Mouse (Mus musculus): ENCODE measurements at regions not wholly inside any gene's neighbourhood (a gene's known extent, or its start where the extent isn't known, plus 50 kb on each side); places are given as distances from the start of the nearest gene placed in this dataset.

DNA sequence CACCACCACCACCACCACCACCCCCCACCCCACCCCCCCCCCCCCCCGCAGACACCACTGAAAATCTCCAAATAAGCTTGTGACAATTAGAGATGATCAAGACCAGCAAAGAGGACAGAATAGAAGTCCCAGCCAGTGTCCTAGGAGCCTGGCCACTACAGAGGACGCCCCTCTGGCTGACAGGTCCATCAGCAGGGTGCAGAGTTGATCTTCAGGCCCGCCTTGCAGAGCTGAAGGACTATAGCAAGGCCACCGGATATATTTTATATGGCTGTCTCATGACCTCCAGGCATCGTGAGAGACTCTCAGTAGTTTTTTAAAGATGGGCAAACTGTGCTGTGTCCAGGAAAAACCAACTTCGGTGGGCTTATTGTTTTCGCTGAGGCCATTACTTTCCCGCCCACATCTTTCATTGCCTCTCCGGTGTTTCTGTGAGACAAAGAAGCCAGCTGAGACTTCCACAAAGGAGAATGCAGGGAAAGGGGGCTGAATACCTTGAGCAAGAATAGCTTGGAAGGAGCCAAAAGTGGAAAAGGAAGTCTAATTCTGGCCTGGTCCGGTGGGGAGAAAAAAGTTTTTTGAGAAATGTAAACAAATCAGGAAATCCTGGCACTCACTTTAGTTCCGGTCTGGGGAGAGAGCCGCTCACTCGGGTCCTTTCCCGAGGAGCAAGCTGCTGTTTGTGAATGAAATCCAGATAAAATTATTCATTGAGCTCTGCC, 69.7 kb upstream of the Prep start:
- 6% methylated on average over 14 of the region's 14 CpGs for WGBS
- DNase-seq (peak; percentile 72), ATAC-seq (ENCODE audit: low FRiP score, low TSS enrichment) (peak; percentile 44; the same call in 1 of the 2 replicates)
- peak overlapping the region; percentile 1; the same call in 1 of the 2 replicates for H3K4me3 ChIP-seq (replicated peaks; ENCODE audit: low read depth, low read length)
- H3K27ac ChIP-seq (replicated peaks; ENCODE audit: low read depth, low read length): peak overlapping the region; percentile 37; the same call in 1 of the 2 replicates
- no peaks in the 10 kb centered on the region for H3K27me3 ChIP-seq (ENCODE audit: control insufficient read depth, insufficient read depth, low read length)
- no peaks in the 10 kb centered on the region for H3K36me3 ChIP-seq (ENCODE audit: control insufficient read depth, insufficient read depth, low read length)
- H3K9ac ChIP-seq (replicated peaks; ENCODE audit: low read length): peak overlapping the region; percentile 0; the same call in 1 of the 2 replicates
- H3K4me2 ChIP-seq (ENCODE audit: low read length): peak overlapping the region; percentile 45
- peaks cover 26% of the 10 kb centered on the region for H3K4me1 ChIP-seq (ENCODE audit: control insufficient read depth, insufficient read depth, low read length)
- H3K9me3 ChIP-seq (ENCODE audit: control insufficient read depth, low read length): no peaks in the 10 kb centered on the region

DNA sequence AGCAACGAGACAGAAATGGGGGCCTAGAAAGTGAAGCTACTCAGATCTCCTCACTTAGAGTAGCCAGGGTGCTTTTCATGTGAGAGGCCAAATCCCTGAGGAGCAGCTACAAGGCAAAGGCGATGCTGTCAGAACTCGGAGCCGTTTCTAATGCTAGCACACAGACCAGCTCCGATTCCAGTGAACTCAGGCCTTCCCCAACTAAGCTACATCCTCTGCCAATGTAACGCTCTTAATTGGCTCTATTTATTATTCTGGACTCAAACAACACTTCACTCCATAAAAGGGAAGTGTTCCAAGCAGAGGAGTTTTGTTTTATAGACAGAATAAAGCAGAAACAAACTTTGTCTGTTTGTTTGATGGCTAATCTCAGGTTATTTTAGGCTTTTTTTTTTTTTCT, 71.2 kb upstream of the Prep start:
- peaks cover 26% of the 10 kb centered on the region for H3K4me1 ChIP-seq (ENCODE audit: control insufficient read depth, insufficient read depth, low read length)
- H3K4me2 ChIP-seq (ENCODE audit: low read length): no peak overlapping the region
- no peaks in the 10 kb centered on the region for H3K36me3 ChIP-seq (ENCODE audit: control insufficient read depth, insufficient read depth, low read length)
- H3K9ac ChIP-seq (replicated peaks; ENCODE audit: low read length): no peak overlapping the region
- H3K27me3 ChIP-seq (ENCODE audit: control insufficient read depth, insufficient read depth, low read length): no peaks in the 10 kb centered on the region
- no peak for DNase-seq
- WGBS: 40% methylated on average over 6 of the region's 6 CpGs
- H3K27ac ChIP-seq (replicated peaks; ENCODE audit: low read depth, low read length): no peak overlapping the region
- no peak for ATAC-seq (ENCODE audit: low FRiP score, low TSS enrichment)
- no peak overlapping the region for H3K4me3 ChIP-seq (replicated peaks; ENCODE audit: low read depth, low read length)
- H3K9me3 ChIP-seq (ENCODE audit: control insufficient read depth, low read length): no peaks in the 10 kb centered on the region

DNA sequence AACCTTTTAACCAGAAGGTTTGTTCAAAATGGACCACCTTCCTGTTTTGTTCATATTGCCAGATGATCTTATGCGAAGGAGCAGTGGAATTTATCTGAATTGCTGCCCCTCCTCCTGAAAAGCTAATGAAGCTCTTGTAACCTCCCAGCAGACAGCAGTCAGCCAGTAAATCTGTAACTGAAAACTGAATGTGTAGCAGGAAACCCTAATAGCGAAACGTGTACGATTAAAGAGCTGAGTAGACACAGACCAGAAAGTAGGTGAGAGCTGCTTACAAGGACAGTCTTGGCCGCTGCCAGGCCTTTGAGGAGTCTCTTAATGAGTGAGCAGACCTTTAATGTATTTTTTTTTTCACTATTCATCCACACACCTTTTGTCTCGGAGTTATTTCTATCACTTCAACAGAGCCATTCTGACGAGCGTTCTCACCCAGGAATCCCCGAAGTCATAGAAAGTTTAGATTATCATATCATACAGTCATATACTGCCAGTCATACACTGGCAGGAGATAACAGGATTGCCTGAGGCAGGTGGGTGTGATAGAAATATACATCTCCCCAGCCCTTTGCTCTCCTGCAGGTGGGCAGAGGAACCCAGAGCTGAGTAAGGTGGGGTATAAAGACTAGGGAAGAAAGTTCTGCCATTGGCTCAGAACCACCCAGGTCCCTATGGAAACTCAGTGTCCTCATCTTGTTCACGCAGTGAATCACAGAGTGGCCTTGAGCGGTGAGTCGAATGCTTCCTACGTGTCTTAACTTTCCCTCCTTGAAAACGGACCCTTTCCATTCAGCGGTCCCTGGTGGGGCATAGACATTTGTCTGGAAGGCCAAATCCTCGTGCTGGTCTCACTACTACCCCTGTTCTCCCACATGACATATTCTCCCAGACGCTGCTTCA, 72.4 kb upstream of the Prep start:
- no peak overlapping the region for H3K9ac ChIP-seq (replicated peaks; ENCODE audit: low read length)
- peaks cover 18% of the 10 kb centered on the region; the same call in 1 of the 2 replicates for H3K4me1 ChIP-seq (ENCODE audit: control insufficient read depth, insufficient read depth, low read length)
- H3K27ac ChIP-seq (replicated peaks; ENCODE audit: low read depth, low read length): no peak overlapping the region
- no peaks in the 10 kb centered on the region for H3K36me3 ChIP-seq (ENCODE audit: control insufficient read depth, insufficient read depth, low read length)
- H3K4me2 ChIP-seq (ENCODE audit: low read length): no peak overlapping the region
- H3K27me3 ChIP-seq (ENCODE audit: control insufficient read depth, insufficient read depth, low read length): no peaks in the 10 kb centered on the region
- ATAC-seq (ENCODE audit: low FRiP score, low TSS enrichment): no peak
- no peak for DNase-seq
- H3K9me3 ChIP-seq (ENCODE audit: control insufficient read depth, low read length): no peaks in the 10 kb centered on the region
- no peak overlapping the region for H3K4me3 ChIP-seq (replicated peaks; ENCODE audit: low read depth, low read length)
- WGBS: 53% methylated on average over 17 of the region's 17 CpGs

DNA sequence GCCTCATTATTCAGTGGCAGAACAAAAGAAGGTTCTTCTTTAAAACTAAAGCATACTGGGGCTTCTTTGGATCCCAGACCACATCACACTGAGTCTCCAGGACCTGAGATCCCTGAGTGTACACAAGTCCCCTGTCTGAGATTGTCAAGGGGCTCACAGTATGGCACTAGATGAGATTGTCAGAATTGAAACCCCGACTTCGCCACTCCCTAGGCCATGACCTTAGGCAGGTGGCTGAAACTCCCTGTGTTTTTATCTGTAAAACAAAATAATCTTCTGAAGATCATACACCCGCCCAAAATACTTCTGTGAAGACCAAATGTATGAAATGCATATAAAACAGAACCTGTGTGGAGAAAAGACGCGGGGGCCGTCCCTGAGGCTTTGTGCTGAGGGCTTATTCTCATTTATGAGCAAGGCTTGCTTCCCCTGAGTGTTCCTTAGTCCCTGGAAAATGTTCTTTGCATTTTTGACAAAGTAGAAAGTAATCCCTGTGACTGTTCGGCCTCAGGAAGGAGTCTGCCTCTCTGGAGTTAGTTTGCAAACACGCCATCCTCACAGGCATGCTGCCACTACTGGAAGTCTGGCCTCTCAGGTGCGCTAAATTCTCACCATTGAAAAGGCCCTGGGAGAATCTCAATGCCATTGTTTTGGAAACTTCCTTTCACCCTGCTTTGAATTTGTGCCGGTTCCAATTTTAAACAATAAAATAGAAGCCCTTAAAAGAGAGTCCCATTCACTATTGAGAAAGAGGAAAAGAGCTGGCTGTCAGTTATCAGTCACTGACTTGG, 73.3 kb upstream of the Prep start:
- H3K36me3 ChIP-seq (ENCODE audit: control insufficient read depth, insufficient read depth, low read length): no peaks in the 10 kb centered on the region
- no peaks in the 10 kb centered on the region for H3K9me3 ChIP-seq (ENCODE audit: control insufficient read depth, low read length)
- H3K27me3 ChIP-seq (ENCODE audit: control insufficient read depth, insufficient read depth, low read length): no peaks in the 10 kb centered on the region
- H3K9ac ChIP-seq (replicated peaks; ENCODE audit: low read length): no peak overlapping the region
- H3K27ac ChIP-seq (replicated peaks; ENCODE audit: low read depth, low read length): no peak overlapping the region
- DNase-seq (no peak), ATAC-seq (ENCODE audit: low FRiP score, low TSS enrichment) (no peak)
- H3K4me1 ChIP-seq (ENCODE audit: control insufficient read depth, insufficient read depth, low read length): peaks cover 18% of the 10 kb centered on the region; the same call in 1 of the 2 replicates
- 21% methylated on average over 10 of the region's 10 CpGs for WGBS
- no peak overlapping the region for H3K4me2 ChIP-seq (ENCODE audit: low read length)
- no peak overlapping the region for H3K4me3 ChIP-seq (replicated peaks; ENCODE audit: low read depth, low read length)

DNA sequence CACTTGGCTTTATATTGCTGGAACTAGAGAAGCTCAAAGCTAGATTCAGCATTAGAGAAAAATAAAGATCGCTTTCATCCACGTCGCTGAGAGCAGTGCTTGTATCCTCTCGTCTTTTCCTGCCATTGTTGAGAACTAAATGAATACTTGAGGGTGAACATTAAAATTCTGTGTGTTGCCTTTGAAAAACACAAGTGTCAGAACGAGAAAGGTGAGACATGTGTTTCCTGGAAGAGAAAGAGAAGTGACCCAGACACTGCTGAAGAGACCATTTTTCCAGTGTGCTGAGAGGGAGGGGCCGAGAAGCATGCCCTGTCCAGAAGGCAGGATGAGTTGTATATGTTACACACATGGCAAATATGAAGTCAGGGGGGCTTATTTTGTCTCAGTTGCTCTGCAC, 77.5 kb upstream of the Prep start:
- Histone ChIP-seq H3K27me3 (ENCODE audit: control insufficient read depth, insufficient read depth, low read length) (no peaks in the 10 kb centered on the region), H3K4me1 (ENCODE audit: control insufficient read depth, insufficient read depth, low read length) (0 out of 2 replicates have a peak, but pooled peaks cover 7% of the 10 kb centered on the region), H3K4me2 (ENCODE audit: low read length) (no peak overlapping the region), H3K36me3 (ENCODE audit: control insufficient read depth, insufficient read depth, low read length) (no peaks in the 10 kb centered on the region), H3K9ac (replicated peaks; ENCODE audit: low read length) (no peak overlapping the region), H3K9me3 (ENCODE audit: control insufficient read depth, low read length) (no peaks in the 10 kb centered on the region), H3K4me3 (replicated peaks; ENCODE audit: low read depth, low read length) (no peak overlapping the region), H3K27ac (replicated peaks; ENCODE audit: low read depth, low read length) (no peak overlapping the region)
- ATAC-seq (ENCODE audit: low FRiP score, low TSS enrichment) (no peak), DNase-seq (no peak)
- 78% methylated on average over 6 of the region's 6 CpGs for WGBS

DNA sequence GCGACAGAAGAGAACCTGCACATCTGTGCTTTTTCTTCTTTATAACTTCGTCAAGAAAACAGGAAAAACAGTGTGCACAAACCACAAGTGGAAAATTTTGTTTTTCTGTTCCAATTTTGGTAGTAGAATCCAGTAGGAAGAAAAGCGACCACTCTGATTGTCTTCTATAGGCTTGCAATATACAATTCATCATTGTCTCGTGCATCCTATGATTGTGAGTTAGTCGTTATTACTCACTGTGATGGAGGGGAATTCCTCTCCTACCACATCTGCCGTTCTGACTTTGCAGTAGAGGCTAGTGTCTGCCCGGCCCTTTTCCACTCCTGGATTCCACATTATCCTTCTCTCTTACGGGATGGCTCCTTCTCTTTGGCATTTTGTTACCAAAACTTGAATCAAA, 78.2 kb upstream of the Prep start:
- 0 out of 2 replicates have a peak, but pooled peaks cover 3% of the 10 kb centered on the region for H3K4me1 ChIP-seq (ENCODE audit: control insufficient read depth, insufficient read depth, low read length)
- no peak overlapping the region for H3K9ac ChIP-seq (replicated peaks; ENCODE audit: low read length)
- H3K27ac ChIP-seq (replicated peaks; ENCODE audit: low read depth, low read length): no peak overlapping the region
- no peak overlapping the region for H3K4me3 ChIP-seq (replicated peaks; ENCODE audit: low read depth, low read length)
- ATAC-seq (ENCODE audit: low FRiP score, low TSS enrichment) (no peak), DNase-seq (no peak)
- H3K36me3 ChIP-seq (ENCODE audit: control insufficient read depth, insufficient read depth, low read length): no peaks in the 10 kb centered on the region
- no peaks in the 10 kb centered on the region for H3K27me3 ChIP-seq (ENCODE audit: control insufficient read depth, insufficient read depth, low read length)
- H3K9me3 ChIP-seq (ENCODE audit: control insufficient read depth, low read length): no peaks in the 10 kb centered on the region
- 85% methylated on average over 8 of the region's 8 CpGs for WGBS
- no peak overlapping the region for H3K4me2 ChIP-seq (ENCODE audit: low read length)

DNA sequence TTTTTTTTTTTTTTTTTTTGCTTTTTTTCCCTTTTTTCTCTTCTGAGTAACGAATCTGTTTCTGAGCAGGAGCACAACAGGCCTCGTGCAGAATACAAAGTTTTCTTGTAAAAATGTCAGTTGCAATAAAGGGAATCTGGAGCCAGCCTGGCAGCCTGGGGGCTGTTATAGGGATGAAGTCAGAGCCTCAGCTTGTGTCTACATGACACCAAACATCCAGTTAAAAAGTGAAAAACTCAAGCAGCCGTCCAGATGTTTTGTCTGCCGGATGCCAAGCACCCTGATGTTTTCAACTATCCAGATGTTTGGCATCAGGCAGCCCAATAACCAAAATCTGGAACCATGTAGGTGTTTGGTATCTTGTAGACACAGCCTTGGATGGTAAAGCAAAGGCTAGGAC, 79.4 kb upstream of the Prep start:
- Histone ChIP-seq H3K36me3 (ENCODE audit: control insufficient read depth, insufficient read depth, low read length) (no peaks in the 10 kb centered on the region), H3K4me1 (ENCODE audit: control insufficient read depth, insufficient read depth, low read length) (no peaks in the 10 kb centered on the region), H3K9me3 (ENCODE audit: control insufficient read depth, low read length) (no peaks in the 10 kb centered on the region), H3K27me3 (ENCODE audit: control insufficient read depth, insufficient read depth, low read length) (no peaks in the 10 kb centered on the region), H3K4me3 (replicated peaks; ENCODE audit: low read depth, low read length) (no peak overlapping the region), H3K9ac (replicated peaks; ENCODE audit: low read length) (no peak overlapping the region), H3K27ac (replicated peaks; ENCODE audit: low read depth, low read length) (no peak overlapping the region), H3K4me2 (ENCODE audit: low read length) (no peak overlapping the region)
- DNase-seq (no peak), ATAC-seq (ENCODE audit: low FRiP score, low TSS enrichment) (no peak)
- 80% methylated on average over 4 of the region's 4 CpGs for WGBS

DNA sequence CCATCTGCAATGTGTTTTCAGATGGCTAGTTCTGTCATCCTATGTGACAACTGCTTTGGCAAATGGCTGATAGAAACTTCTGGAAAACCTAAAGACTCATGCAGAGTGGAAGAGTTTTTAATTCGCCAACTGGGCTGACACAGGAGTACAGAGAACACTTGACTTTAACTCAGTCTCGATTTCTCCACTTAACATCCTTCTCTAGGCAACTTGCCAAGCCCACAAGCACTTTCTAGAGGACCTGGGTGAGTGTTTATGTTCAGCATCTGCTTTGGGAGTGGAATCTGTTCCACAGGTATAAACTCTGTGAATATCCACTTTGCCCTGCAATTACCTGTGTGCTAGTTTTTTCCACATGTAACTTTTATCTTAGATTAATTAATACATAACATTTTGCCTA, 85.1 kb upstream of the Prep start:
- no peaks in the 10 kb centered on the region for H3K4me1 ChIP-seq (ENCODE audit: control insufficient read depth, insufficient read depth, low read length)
- no peak overlapping the region for H3K4me2 ChIP-seq (ENCODE audit: low read length)
- no peak overlapping the region for H3K9ac ChIP-seq (replicated peaks; ENCODE audit: low read length)
- no peaks in the 10 kb centered on the region for H3K36me3 ChIP-seq (ENCODE audit: control insufficient read depth, insufficient read depth, low read length)
- no peaks in the 10 kb centered on the region; the same call in 1 of the 2 replicates for H3K9me3 ChIP-seq (ENCODE audit: control insufficient read depth, low read length)
- H3K27me3 ChIP-seq (ENCODE audit: control insufficient read depth, insufficient read depth, low read length): no peaks in the 10 kb centered on the region
- WGBS: 88% methylated on average over 2 of the region's 2 CpGs
- ATAC-seq (ENCODE audit: low FRiP score, low TSS enrichment) (no peak), DNase-seq (no peak)
- no peak overlapping the region for H3K27ac ChIP-seq (replicated peaks; ENCODE audit: low read depth, low read length)
- no peak overlapping the region for H3K4me3 ChIP-seq (replicated peaks; ENCODE audit: low read depth, low read length)
